In the genomic region with DNA sequence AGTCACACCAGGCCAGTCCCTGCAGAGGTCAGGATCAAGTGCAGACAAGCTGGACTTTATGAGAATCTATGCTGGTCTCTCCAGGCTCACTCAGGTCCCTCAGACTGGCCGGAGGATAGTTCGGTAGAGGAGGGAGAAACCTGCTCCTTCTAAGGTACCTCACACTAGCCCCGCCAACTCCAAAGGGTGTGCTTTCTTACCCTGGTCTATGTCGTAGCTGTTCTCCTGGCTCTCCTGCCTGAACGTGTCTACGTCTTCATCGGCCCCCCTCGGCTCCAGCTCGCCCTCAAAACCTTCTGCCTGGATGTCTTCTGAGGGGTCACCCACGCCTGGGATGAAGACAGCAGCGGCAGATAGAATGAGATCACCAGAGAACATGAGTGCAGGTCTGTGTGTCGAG, we compare ENCODE assay signal across 44 mouse cellular contexts. TPM values are rescaled to one million over a fixed set of nuclear protein-coding genes. Genes with fewer than 3 reads are reported as not detected.
"Had no signal": no experiment of that assay in that cellular context is flagged by ENCODE, and none has a peak within 500 bp of the region (broad histone marks: within the 10 kb centered on the region; RNA-seq: fewer than 3 reads in every experiment).

No protein-coding gene starts in this region.

- H3K4me3 ChIP-seq: heart, embryonic 12.5 days; heart, embryonic 13.5 days; heart, embryonic 15.5 days; hindbrain, embryonic 10.5 days; hindbrain, embryonic 12.5 days; hindbrain, embryonic 13.5 days; hindbrain, embryonic 15.5 days; intestine, embryonic 15.5 days; kidney, embryonic 15.5 days; layer of hippocampus, adult 2 months; left cerebral cortex, adult 2 months had no signal

- H3K27ac ChIP-seq: heart, embryonic 13.5 days; heart, embryonic 15.5 days; hindbrain, embryonic 12.5 days; hindbrain, embryonic 13.5 days; hindbrain, embryonic 14.5 days; hindbrain, embryonic 15.5 days; hindbrain, postnatal 0 days; intestine, embryonic 15.5 days; kidney, embryonic 15.5 days; kidney, postnatal 0 days; layer of hippocampus, adult 2 months; left cerebral cortex, adult 2 months had no signal

- H3K4me1 ChIP-seq: heart, embryonic 12.5 days; hindbrain, embryonic 13.5 days had no signal

- DNase-seq: heart, postnatal 10 days; heart, postnatal 14 days; heart, postnatal 36 days; heart, postnatal 4 days; kidney, adult 11 months; kidney, adult 18-20 months; kidney, adult 2 months; kidney, adult 8-10 months; kidney, adult 9 months; kidney, postnatal 10 days; kidney, postnatal 14 days; kidney, postnatal 25 days; kidney, postnatal 36 days; kidney, postnatal 4 days; layer of hippocampus, adult 9-11 months; layer of hippocampus, postnatal 36 days had no signal

- H3K36me3 ChIP-seq: heart, embryonic 12.5 days; heart, embryonic 13.5 days; heart, embryonic 15.5 days; hindbrain, embryonic 10.5 days; hindbrain, embryonic 12.5 days; hindbrain, embryonic 13.5 days; hindbrain, embryonic 15.5 days; intestine, embryonic 15.5 days; kidney, embryonic 15.5 days had no signal

- H3K9me3 ChIP-seq: heart, embryonic 12.5 days; heart, embryonic 13.5 days; heart, embryonic 15.5 days; hindbrain, embryonic 12.5 days; hindbrain, embryonic 13.5 days; hindbrain, embryonic 15.5 days; intestine, embryonic 15.5 days; kidney, embryonic 15.5 days had no signal

- H3K27me3 ChIP-seq: heart, embryonic 15.5 days; hindbrain, embryonic 12.5 days; hindbrain, embryonic 13.5 days; hindbrain, embryonic 15.5 days; intestine, embryonic 15.5 days; kidney, embryonic 15.5 days had no signal

RNA-seq across cellular contexts. Expression of a gene that starts 50.2 kb away (rescaled TPM):
- total RNA-seq: heart, postnatal 25 days; heart, postnatal 36 days; left cerebral cortex, adult 18-20 months; left cerebral cortex, adult 2 months had no signal
- polyA plus RNA-seq: hindbrain, embryonic 12.5 days; hindbrain, embryonic 14.5 days; hindbrain, embryonic 15.5 days; hindbrain, embryonic 16.5 days; hindbrain, postnatal 0 days; intestine, postnatal 0 days had no signal

RNA-seq across cellular contexts. Expression of a gene that starts 59.1 kb away (rescaled TPM):
- total RNA-seq: heart, postnatal 10 days; heart, postnatal 14 days; heart, postnatal 25 days; heart, postnatal 36 days; heart, postnatal 4 days; layer of hippocampus, adult 18-20 months; layer of hippocampus, adult 2 months; layer of hippocampus, postnatal 10 days; layer of hippocampus, postnatal 25 days; layer of hippocampus, postnatal 36 days; left cerebral cortex, adult 2 months had no signal
- polyA plus RNA-seq: heart, embryonic 11.5 days; heart, embryonic 12.5 days; heart, embryonic 13.5 days; heart, embryonic 15.5 days; heart, embryonic 16.5 days; heart, postnatal 0 days; hindbrain, embryonic 10.5 days; hindbrain, embryonic 11.5 days; hindbrain, embryonic 15.5 days; hindbrain, embryonic 16.5 days; intestine, embryonic 15.5 days; kidney, embryonic 14.5 days; kidney, embryonic 15.5 days; kidney, embryonic 16.5 days; large intestine, adult 2 months had no signal
